Mouse (Mus musculus) neural tube, embryonic 11.5 days (tissue): ENCODE results near the gene Foxp1. TPM values are rescaled to one million over a fixed set of nuclear protein-coding genes. Genes with fewer than 3 reads are reported as not detected.

Experiments
- ATAC-seq: fragments of 200-750 bp; cut with Nextera tagmentation; 2 replicates; pipeline ENCODE4 v1.8.0; 2017; ENCODE audit warnings: moderate number of reproducible peaks, mild to moderate bottlenecking, moderate TSS enrichment, moderate library complexity; ENCODE audit not compliant: insufficient read depth, low FRiP score, low TSS enrichment
- DNase-seq: peaks from one replicate; pipeline ENCODE4 v3.0.0-alpha.2; 2015; ENCODE audit warnings: low spot score
- H3K27ac ChIP-seq: fragments of 300-500 bp; sonication (generic); 2 replicates; pipeline ENCODE4 v1.5.1; 2014; ENCODE audit warnings: low read depth, mild to moderate bottlenecking, low read length
- H3K27me3 ChIP-seq: fragments of 300-500 bp; sonication (generic); 2 replicates; pipeline ENCODE4 v1.6.1; 2014; ENCODE audit warnings: mild to moderate bottlenecking, low read length, mixed read lengths; ENCODE audit not compliant: control insufficient read depth, insufficient read depth
- H3K36me3 ChIP-seq: fragments of 300-500 bp; sonication (generic); 2 replicates; pipeline ENCODE4 v1.6.1; 2014; ENCODE audit warnings: mild to moderate bottlenecking, low read length, moderate library complexity, mixed read lengths; ENCODE audit not compliant: control insufficient read depth, insufficient read depth
- H3K4me1 ChIP-seq: fragments of 300-500 bp; sonication (generic); 2 replicates; pipeline ENCODE4 v1.6.1; 2014; ENCODE audit warnings: low read length, mixed read lengths; ENCODE audit not compliant: control insufficient read depth, insufficient read depth
- H3K4me2 ChIP-seq: fragments of 300-500 bp; sonication (generic); 2 replicates; pipeline ENCODE4 v1.6.1; 2014; ENCODE audit warnings: low read depth, mild to moderate bottlenecking, moderate library complexity
- H3K4me3 ChIP-seq: fragments of 300-500 bp; sonication (generic); 2 replicates; pipeline ENCODE4 v1.5.1; 2014; ENCODE audit warnings: low read depth, low read length
- H3K9ac ChIP-seq: fragments of 300-500 bp; sonication (generic); 2 replicates; pipeline ENCODE4 v1.6.1; 2014; ENCODE audit warnings: mild to moderate bottlenecking, low read length
- H3K9me3 ChIP-seq: fragments of 300-500 bp; sonication (generic); 2 replicates; pipeline ENCODE4 v1.6.1; 2016; ENCODE audit warnings: low read length; ENCODE audit not compliant: control insufficient read depth
- WGBS: fragments of 180-500 bp; shearing (Covaris S2); extraction: QIAGEN DNeasy Blood & Tissue Kit; methylation state at CpG from one replicate; pipeline ENCODE4 v1.1.7; 2014; 5-methylcytosine and 5-hydroxymethylcytosine counted together
- polyA plus RNA-seq: library from polyadenylated mRNA; unstranded; fragments of >200 nt; fragmentation: Nextera tagmentation; extraction: Ambion mirVana; gene quantifications from 2 replicates; pipeline ENCODE4 v1.2.1, GENCODE M21; 2014

The Foxp1 gene
- polyA plus RNA-seq, 1 experiment from 2014 or later = 116 TPM

DNA sequence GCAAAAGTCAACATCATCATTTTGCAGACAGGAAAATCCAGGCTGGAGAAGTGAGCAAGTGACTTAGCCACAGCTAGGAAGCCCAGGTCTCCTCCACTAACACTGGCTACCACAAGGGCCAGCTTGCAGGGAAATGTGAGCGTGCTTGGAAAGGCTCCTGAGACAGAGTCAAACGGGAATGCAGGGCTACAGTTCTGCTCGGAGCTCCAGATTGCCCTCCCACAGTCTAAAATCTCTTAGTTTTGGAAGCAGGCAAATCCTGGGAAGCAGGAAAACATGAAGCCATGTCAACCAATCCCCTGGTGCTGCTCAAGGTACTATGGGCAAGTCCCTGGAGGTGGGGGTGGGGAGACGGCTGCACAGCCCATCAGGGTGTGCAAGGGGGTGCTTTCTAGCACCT lies 75.1 kb downstream of the Foxp1 start:
- Histone ChIP-seq H3K4me1 (peaks cover 4% of the 10 kb centered on the region), H3K4me2 (no peak overlapping the region), H3K9ac (no peak overlapping the region), H3K9me3 (no peaks in the 10 kb centered on the region), H3K27me3 (no peaks in the 10 kb centered on the region), H3K27ac (no peak overlapping the region), H3K4me3 (no peak overlapping the region), H3K36me3 (no peaks in the 10 kb centered on the region)
- no peak for ATAC-seq
- DNase-seq = no peak
- WGBS = 81% methylated on average over 4 of the region's 4 CpGs

DNA sequence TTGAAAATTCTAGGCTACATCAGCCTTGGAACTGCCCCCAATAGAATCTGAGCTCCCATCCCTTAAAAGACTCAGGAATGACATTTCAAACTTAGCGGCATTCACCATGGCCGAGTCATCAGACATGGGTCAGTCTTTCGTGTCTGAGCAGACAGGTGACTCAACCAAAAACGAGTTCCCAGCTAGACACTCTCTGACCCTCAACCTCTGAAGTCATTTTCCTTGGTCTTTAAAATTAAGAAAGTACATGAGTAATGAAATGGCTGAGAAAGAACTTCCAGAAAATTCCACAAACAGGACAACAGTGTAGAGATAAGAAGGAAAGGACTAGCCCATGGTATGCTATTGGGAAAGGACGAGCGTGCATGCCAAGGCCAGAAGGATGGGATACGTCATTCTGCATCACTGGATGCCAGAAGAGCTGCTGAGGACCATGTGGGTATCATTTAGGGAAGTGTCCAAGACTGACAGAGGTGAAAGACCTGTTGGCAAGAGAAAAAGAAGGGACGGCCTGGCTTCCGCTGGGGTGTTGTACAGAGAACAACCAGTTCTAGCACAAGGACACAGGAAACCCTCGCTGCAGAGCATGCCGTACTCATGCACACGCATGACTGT lies 75.6 kb downstream of the Foxp1 start:
- no peak overlapping the region for H3K4me2 ChIP-seq
- no peaks in the 10 kb centered on the region for H3K36me3 ChIP-seq
- WGBS = 94% methylated on average over 12 of the region's 12 CpGs
- H3K27ac ChIP-seq = no peak overlapping the region
- H3K9me3 ChIP-seq = no peaks in the 10 kb centered on the region
- no peaks in the 10 kb centered on the region for H3K27me3 ChIP-seq
- H3K9ac ChIP-seq = no peak overlapping the region
- peaks cover 2% of the 10 kb centered on the region for H3K4me1 ChIP-seq
- no peak for ATAC-seq
- H3K4me3 ChIP-seq = no peak overlapping the region
- DNase-seq = no peak

DNA sequence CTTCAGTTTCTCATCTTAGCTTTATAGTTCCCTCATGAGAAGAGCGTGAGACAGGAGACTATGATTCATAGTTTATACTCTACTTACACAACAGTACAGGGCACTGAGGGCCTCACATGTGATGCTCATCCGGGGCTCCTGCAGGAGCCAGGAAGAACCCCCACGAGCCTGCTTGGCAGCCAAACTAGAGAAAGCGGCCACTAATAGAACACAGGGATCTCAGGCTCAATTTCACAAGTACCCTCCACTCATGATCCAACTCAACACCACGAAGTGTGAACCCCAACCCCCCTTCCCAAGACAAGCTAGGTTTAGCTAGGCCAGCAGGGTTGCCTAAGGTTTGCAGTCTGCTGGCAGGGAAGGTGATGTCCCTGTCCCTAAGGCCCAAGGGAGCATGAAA lies 79.1 kb downstream of the Foxp1 start:
- no peaks in the 10 kb centered on the region for H3K27me3 ChIP-seq
- peaks cover 16% of the 10 kb centered on the region for H3K4me1 ChIP-seq
- H3K9ac ChIP-seq = no peak overlapping the region
- no peak overlapping the region for H3K4me3 ChIP-seq
- WGBS = 74% methylated on average over 5 of the region's 5 CpGs
- ATAC-seq = no peak
- no peaks in the 10 kb centered on the region for H3K9me3 ChIP-seq
- no peaks in the 10 kb centered on the region for H3K36me3 ChIP-seq
- no peak overlapping the region for H3K27ac ChIP-seq
- DNase-seq = no peak
- no peak overlapping the region for H3K4me2 ChIP-seq

DNA sequence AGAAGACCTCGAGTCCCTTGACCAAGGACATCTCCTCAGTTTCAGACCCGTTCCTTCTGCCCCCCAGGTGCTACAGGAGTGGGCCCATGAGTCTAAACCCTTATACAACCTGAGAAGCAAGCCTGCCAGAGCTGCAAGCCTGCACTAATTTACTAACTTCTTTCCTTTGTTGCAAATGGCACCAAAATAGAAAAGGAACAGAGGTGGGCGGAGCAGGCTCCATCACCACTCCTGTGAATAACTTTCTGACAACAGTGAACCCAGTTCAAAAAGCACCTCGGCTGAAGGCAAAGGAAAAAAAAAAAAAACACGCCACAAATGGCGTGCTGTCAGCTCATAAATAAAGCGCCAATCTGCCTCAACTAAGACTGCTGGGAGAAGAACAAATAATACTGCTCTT lies 81.4 kb downstream of the Foxp1 start:
- Histone ChIP-seq H3K36me3 (no peaks in the 10 kb centered on the region), H3K9me3 (no peaks in the 10 kb centered on the region), H3K27me3 (no peaks in the 10 kb centered on the region), H3K4me3 (no peak overlapping the region), H3K4me2 (no peak overlapping the region), H3K27ac (no peak overlapping the region), H3K4me1 (peaks cover 16% of the 10 kb centered on the region), H3K9ac (no peak overlapping the region)
- WGBS = 47% methylated on average over 7 of the region's 7 CpGs
- ATAC-seq (no peak), DNase-seq (no peak)

DNA sequence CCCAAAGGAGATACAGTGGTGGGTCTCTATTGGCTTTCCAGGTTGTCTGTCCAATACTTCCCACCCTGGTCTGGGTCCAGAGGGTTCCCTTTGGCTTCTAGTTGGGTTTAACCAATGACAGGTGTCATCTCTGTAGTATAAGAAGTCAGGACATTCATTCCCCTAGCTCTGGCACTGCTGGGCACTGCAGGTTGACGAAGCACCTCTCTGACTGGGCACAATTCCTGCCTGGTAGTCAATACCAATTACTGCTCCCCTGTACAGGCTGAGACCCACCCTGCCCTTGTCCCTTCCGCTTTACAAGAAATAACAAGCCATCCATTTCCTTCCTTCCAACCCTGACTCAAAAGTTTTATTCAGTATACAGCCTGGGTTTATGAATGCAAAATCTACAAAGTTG lies 81.9 kb downstream of the Foxp1 start:
- ATAC-seq = no peak
- WGBS = 85% methylated on average over 2 of the region's 2 CpGs
- no peak overlapping the region for H3K4me3 ChIP-seq
- peaks cover 16% of the 10 kb centered on the region for H3K4me1 ChIP-seq
- H3K36me3 ChIP-seq = no peaks in the 10 kb centered on the region
- no peak for DNase-seq
- H3K4me2 ChIP-seq = no peak overlapping the region
- no peaks in the 10 kb centered on the region for H3K27me3 ChIP-seq
- no peaks in the 10 kb centered on the region for H3K9me3 ChIP-seq
- no peak overlapping the region for H3K27ac ChIP-seq
- H3K9ac ChIP-seq = no peak overlapping the region

DNA sequence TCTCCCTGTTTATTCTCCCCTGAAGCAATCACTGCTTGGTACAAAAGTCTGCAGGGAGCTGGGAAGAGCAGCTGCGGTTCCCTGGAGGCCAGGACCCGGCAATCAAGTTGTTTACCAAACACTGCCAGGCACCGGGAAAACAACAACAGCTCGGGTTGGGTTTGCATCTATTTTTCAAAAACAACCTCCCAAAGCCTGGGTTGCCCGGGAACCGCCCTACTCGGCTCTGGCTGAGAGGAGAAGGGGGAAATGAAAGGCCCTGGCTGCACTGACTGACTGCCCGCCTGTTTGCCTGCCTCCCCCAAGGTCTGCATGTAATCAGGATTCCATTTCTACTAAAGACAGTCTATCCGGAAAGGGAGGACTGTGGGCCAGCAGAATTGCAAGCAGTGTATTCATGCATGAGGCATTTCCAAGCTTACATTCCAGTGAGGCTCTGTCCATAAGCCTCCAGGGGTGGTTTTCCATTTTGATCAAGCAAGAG lies 82.6 kb downstream of the Foxp1 start:
- DNase-seq (peak; percentile 36), ATAC-seq (no peak)
- Histone ChIP-seq H3K9me3 (no peaks in the 10 kb centered on the region), H3K4me1 (peaks cover 16% of the 10 kb centered on the region), H3K27me3 (no peaks in the 10 kb centered on the region), H3K9ac (no peak overlapping the region), H3K4me3 (no peak overlapping the region), H3K4me2 (no peak overlapping the region), H3K27ac (no peak overlapping the region), H3K36me3 (no peaks in the 10 kb centered on the region)
- 3% methylated on average over 9 of the region's 9 CpGs for WGBS

DNA sequence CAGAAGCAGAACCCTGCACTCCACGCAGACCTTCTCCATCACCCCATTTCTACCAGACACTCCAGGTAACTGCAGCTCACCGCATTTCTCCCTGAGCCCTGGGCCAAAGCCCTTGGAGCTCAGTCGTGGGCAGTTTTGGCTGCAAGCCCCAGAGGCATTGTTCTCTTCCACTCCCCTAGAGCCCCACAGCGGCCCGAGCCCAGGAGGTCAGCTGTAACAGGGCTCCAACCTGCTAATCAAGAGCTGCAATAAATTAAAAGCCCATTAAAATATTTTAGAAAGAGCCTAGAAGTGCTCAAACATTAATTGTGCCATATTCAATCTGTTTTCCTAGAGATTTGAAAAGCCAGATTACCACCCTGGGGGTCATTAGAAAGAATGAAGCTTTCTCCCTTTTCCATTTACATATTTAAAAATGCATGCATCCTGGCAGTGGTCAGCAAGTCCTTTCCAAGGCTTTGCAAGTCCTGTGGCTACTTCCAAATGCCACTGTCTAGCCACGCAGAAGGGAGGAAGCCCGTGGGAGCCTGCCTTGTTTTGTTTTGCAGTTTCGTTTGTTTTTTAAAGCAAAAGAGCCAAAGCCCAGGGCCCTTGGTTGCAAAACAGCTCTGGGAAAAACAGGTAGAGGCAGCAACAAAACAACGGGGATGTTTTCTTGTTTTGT lies 83.2 kb downstream of the Foxp1 start:
- 8% methylated on average over 9 of the region's 9 CpGs for WGBS
- Histone ChIP-seq H3K9ac (no peak overlapping the region; the same call in 1 of the 2 replicates), H3K27me3 (no peaks in the 10 kb centered on the region), H3K4me2 (no peak overlapping the region), H3K9me3 (no peaks in the 10 kb centered on the region), H3K36me3 (no peaks in the 10 kb centered on the region), H3K27ac (no peak overlapping the region), H3K4me1 (peaks cover 16% of the 10 kb centered on the region), H3K4me3 (no peak overlapping the region)
- ATAC-seq (no peak), DNase-seq (no peak)

DNA sequence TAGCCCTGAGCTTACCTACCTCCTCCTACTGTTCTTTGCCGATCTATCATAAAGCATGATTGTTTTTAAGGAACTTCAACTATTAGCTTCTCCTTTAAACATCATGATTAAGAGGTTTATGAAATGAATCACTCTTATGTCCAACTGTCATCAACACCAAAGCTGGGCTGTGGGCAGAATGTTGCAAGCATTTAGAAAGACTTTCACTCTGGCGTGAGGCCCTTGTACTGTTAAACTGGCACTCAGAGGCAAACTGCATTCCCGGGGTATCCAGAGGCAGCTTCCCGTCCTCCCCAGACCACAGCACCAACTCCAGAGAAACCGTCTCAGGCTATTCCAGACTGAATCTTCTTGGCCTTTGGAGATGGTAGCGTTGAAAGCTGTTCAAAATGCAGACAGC lies 86.2 kb downstream of the Foxp1 start:
- Histone ChIP-seq H3K9me3 (no peaks in the 10 kb centered on the region), H3K9ac (no peak overlapping the region), H3K4me1 (peaks cover 16% of the 10 kb centered on the region), H3K27me3 (no peaks in the 10 kb centered on the region), H3K4me2 (no peak overlapping the region), H3K4me3 (no peak overlapping the region), H3K36me3 (no peaks in the 10 kb centered on the region), H3K27ac (no peak overlapping the region)
- WGBS = 94% methylated on average over 6 of the region's 6 CpGs
- ATAC-seq (no peak), DNase-seq (no peak)

DNA sequence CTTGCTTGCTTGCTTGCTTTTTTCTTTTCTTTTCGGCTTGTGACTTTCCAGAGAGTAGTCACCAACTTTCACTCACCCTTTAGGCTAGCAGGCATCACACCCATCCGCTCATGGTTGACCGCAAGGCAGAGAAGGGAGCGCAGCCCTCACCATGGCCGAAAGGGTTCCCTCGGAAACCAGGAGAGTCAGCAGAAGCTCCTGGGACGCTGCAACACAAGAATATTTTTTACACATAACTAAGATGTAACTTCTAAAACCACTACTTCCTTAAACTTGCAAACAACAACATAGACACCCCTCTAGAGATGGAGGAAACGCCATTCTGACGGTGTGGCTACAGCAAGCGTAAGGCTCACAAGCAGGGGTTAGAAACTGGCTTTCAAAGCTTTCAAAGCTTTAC lies 87.4 kb downstream of the Foxp1 start:
- no peak overlapping the region for H3K27ac ChIP-seq
- DNase-seq = no peak
- H3K4me2 ChIP-seq = no peak overlapping the region
- no peaks in the 10 kb centered on the region for H3K36me3 ChIP-seq
- H3K4me1 ChIP-seq = peaks cover 14% of the 10 kb centered on the region
- 94% methylated on average over 10 of the region's 10 CpGs for WGBS
- no peaks in the 10 kb centered on the region for H3K9me3 ChIP-seq
- H3K9ac ChIP-seq = no peak overlapping the region
- no peak overlapping the region for H3K4me3 ChIP-seq
- no peaks in the 10 kb centered on the region for H3K27me3 ChIP-seq
- ATAC-seq = no peak
